Mouse (Mus musculus): Measurements from ENCODE around the gene Plgrkt.

- TF ChIP-seq CTCF (IDR thresholded peaks at IDR 0.05; ENCODE audit: borderline replicate concordance, extremely low read depth, insufficient read depth, insufficient read length) (no peak), POLR2A (IDR thresholded peaks at IDR 0.05; ENCODE audit: borderline replicate concordance, extremely low read depth, insufficient read depth, insufficient read length, poor library complexity, severe bottlenecking) (no peak)
Observed at GRCm38 (mm10) chr19:29384412-29384811, 17.2 kb upstream of the Plgrkt start.

Measured in brain, embryonic 14.5 days (tissue).